In the genomic region with DNA sequence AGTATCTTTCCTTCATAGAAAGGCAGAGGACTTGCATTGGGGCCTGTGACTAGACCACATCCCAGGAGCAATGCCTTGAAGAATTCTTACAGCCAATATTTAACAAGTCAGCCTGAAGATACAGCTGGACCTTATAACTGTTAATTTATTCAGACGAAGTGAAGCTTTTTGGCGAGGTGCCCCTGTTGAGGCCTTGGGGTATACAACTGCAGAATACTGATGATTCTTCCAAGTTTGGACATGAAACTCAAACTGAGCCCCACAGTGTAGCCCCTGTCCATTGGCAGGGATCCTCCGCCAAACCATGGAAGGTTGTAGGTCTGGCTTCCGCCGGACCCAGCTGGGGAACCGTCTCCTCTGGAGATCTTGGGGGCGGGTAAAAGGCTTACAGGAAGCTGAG, we compare ENCODE assay signal across 8 mouse cellular contexts. TPM values are rescaled to one million over a fixed set of nuclear protein-coding genes. Genes with fewer than 3 reads are reported as not detected.
A peak's percentile ranks its signal among the peaks of the same experiment; 100 is the strongest.
DNase-seq lines count a peak whose midpoint lies in the region; ATAC-seq and TF ChIP-seq lines count a peak whose summit lies in the region.

No protein-coding gene starts in this region.

- no peaks in the 10 kb centered on the region for H3K4me1 ChIP-seq in kidney, adult 2 months (ENCODE audit: control insufficient read depth, insufficient read depth, low read length)
- H3K4me1 ChIP-seq in forebrain, embryonic 15.5 days, result peaks cover 12% of the 10 kb centered on the region; the same call in 1 of the 2 replicates

- no peaks in the 10 kb centered on the region for H3K9me3 ChIP-seq in forebrain, embryonic 15.5 days

- no peak for TF ChIP-seq POLR2A in kidney, adult 2 months (IDR thresholded peaks at IDR 0.05; ENCODE audit: low read depth, low read length)
- no peak for TF ChIP-seq POLR2A in brain, embryonic 14.5 days (IDR thresholded peaks at IDR 0.05; ENCODE audit: borderline replicate concordance, extremely low read depth, insufficient read depth, insufficient read length, poor library complexity, severe bottlenecking)

- no peak overlapping the region for H3K4me2 ChIP-seq in forebrain, embryonic 15.5 days (replicated peaks)

- peak; percentile 79 for ATAC-seq in forebrain, embryonic 15.5 days (replicated peaks)

- H3K27me3 ChIP-seq in kidney, adult 2 months (replicated peaks; ENCODE audit: control insufficient read depth, insufficient read depth, low read length), result no peaks in the 10 kb centered on the region
- no peaks in the 10 kb centered on the region for H3K27me3 ChIP-seq in forebrain, embryonic 15.5 days

- no peak for TF ChIP-seq CTCF in kidney, adult 2 months (conservative IDR thresholded peaks at IDR 0.05; ENCODE audit: insufficient read depth, insufficient read length, low read depth, low read length)
- no peak for TF ChIP-seq CTCF in brain, embryonic 14.5 days (IDR thresholded peaks at IDR 0.05; ENCODE audit: borderline replicate concordance, extremely low read depth, insufficient read depth, insufficient read length)

- peak; percentile 48 for DNase-seq in kidney, adult 2 months
- no peak for DNase-seq in kidney, adult 11 months
- peak; percentile 61 for DNase-seq in brain, embryonic 14.5 days (ENCODE audit: low read depth)
- peak; percentile 88 for DNase-seq in kidney, postnatal 10 days
- no peak for DNase-seq in spleen, adult 18-20 months
- no peak for DNase-seq in yolk sac, embryonic 10.5 days (ENCODE audit: low spot score)
- DNase-seq in c-Kit-positive CD71-positive TER-119-positive erythroid progenitor cells, embryonic 14.5 days (ENCODE audit: low spot score), result no peak

- no peak overlapping the region for H3K9ac ChIP-seq in forebrain, embryonic 15.5 days (replicated peaks)

- WGBS in kidney, adult 2 months, result 78% methylated on average over 7 of the region's 7 CpGs
- 60% methylated on average over 7 of the region's 7 CpGs for WGBS in forebrain, embryonic 15.5 days

- H3K36me3 ChIP-seq in kidney, adult 2 months (ENCODE audit: control insufficient read depth, insufficient read depth, low read length), result peaks cover 19% of the 10 kb centered on the region
- H3K36me3 ChIP-seq in forebrain, embryonic 15.5 days, result no peaks in the 10 kb centered on the region

- no peak overlapping the region for H3K27ac ChIP-seq in kidney, adult 2 months (ENCODE audit: insufficient read depth, low read depth, low read length)
- H3K27ac ChIP-seq in forebrain, embryonic 15.5 days (replicated peaks), result no peak overlapping the region

- no peak overlapping the region for H3K4me3 ChIP-seq in kidney, adult 2 months (ENCODE audit: insufficient read depth, low read depth, low read length)
- no peak overlapping the region for H3K4me3 ChIP-seq in forebrain, embryonic 15.5 days

RNA-seq across cellular contexts. Expression of a gene that starts 12.7 kb away (rescaled TPM):
- not detected in 2 replicates for polyA plus RNA-seq in kidney, adult 2 months (2012; rRNA removed)
- polyA plus RNA-seq in brain, embryonic 14.5 days (2012; rRNA removed), result 0.10 TPM in 1 of 2 replicates, not detected in the other
- not detected in 2 replicates for polyA plus RNA-seq in forebrain, embryonic 15.5 days (2015; fragmentation: Nextera tagmentation; extraction: Ambion mirVana)

Comparison
In these comparisons a context has a peak if more than half of its experiments do, and no peak if none do; other contexts are left out.
1. DNase-seq: peak in kidney, adult 2 months (single experiment), brain, embryonic 14.5 days (single experiment) and kidney, postnatal 10 days (single experiment); none in kidney, adult 11 months (single experiment), spleen, adult 18-20 months (0 of 2), yolk sac, embryonic 10.5 days (single experiment) and c-Kit-positive CD71-positive TER-119-positive erythroid progenitor cells, embryonic 14.5 days (single experiment).